Mouse (Mus musculus) midbrain, embryonic 11.5 days (tissue): Measurements from ENCODE around the gene Rrp15. TPM values are rescaled to one million over a fixed set of nuclear protein-coding genes. Genes with fewer than 3 reads are reported as not detected.
A peak's percentile ranks its signal among the peaks of the same experiment; 100 is the strongest.

Source experiments
- ATAC-seq: fragments of 200-750 bp; cut with Nextera tagmentation; 2 replicates; pipeline ENCODE4 v1.8.0; 2017; ENCODE audit warnings: moderate TSS enrichment, moderate library complexity; ENCODE audit not compliant: low FRiP score
- DNase-seq: peaks from one replicate; pipeline ENCODE4 v3.0.0; 2015; ENCODE audit warnings: low spot score; ENCODE audit errors: missing footprints
- H3K27ac ChIP-seq: fragments of 300-500 bp; sonication (generic); 2 replicates; pipeline ENCODE4 v1.5.1; 2014; ENCODE audit warnings: low read depth, low read length
- H3K27me3 ChIP-seq: fragments of 300-500 bp; sonication (generic); 2 replicates; pipeline ENCODE4 v1.6.1; 2014; ENCODE audit warnings: mild to moderate bottlenecking, low read length, moderate library complexity, mixed read lengths; ENCODE audit not compliant: control insufficient read depth, insufficient read depth
- H3K36me3 ChIP-seq: fragments of 300-500 bp; sonication (generic); 2 replicates; pipeline ENCODE4 v1.6.1; 2014; ENCODE audit warnings: mild to moderate bottlenecking, low read length, moderate library complexity, mixed read lengths; ENCODE audit not compliant: control insufficient read depth, insufficient read depth
- H3K4me1 ChIP-seq: fragments of 300-500 bp; sonication (generic); 2 replicates; pipeline ENCODE4 v1.6.1; 2014; ENCODE audit warnings: low read length; ENCODE audit not compliant: control insufficient read depth, insufficient read depth
- H3K4me2 ChIP-seq: fragments of 300-500 bp; sonication (generic); 2 replicates; pipeline ENCODE4 v1.6.1; 2014; ENCODE audit warnings: mild to moderate bottlenecking, moderate library complexity
- H3K4me3 ChIP-seq: fragments of 300-500 bp; sonication (generic); 2 replicates; pipeline ENCODE4 v1.5.1; 2014; ENCODE audit warnings: low read depth, low read length
- H3K9ac ChIP-seq: fragments of 300-500 bp; sonication (generic); 2 replicates; pipeline ENCODE4 v1.6.1; 2014; ENCODE audit warnings: low read length
- H3K9me3 ChIP-seq: fragments of 300-500 bp; sonication (generic); 2 replicates; pipeline ENCODE4 v1.6.1; 2016; ENCODE audit warnings: low read length; ENCODE audit not compliant: control insufficient read depth
- WGBS: fragments of 180-500 bp; shearing (Covaris S2); extraction: QIAGEN DNeasy Blood & Tissue Kit; methylation state at CpG from one replicate; pipeline ENCODE4 v1.1.7; 2014; 5-methylcytosine and 5-hydroxymethylcytosine counted together
- polyA plus RNA-seq: library from polyadenylated mRNA; unstranded; fragments of >200 nt; fragmentation: Nextera tagmentation; extraction: Ambion mirVana; gene quantifications from 2 replicates; pipeline ENCODE4 v1.2.1, GENCODE M21; 2014

The Rrp15 gene
- polyA plus RNA-seq, 1 experiment from 2014 or later, result 65.7 TPM

DNA sequence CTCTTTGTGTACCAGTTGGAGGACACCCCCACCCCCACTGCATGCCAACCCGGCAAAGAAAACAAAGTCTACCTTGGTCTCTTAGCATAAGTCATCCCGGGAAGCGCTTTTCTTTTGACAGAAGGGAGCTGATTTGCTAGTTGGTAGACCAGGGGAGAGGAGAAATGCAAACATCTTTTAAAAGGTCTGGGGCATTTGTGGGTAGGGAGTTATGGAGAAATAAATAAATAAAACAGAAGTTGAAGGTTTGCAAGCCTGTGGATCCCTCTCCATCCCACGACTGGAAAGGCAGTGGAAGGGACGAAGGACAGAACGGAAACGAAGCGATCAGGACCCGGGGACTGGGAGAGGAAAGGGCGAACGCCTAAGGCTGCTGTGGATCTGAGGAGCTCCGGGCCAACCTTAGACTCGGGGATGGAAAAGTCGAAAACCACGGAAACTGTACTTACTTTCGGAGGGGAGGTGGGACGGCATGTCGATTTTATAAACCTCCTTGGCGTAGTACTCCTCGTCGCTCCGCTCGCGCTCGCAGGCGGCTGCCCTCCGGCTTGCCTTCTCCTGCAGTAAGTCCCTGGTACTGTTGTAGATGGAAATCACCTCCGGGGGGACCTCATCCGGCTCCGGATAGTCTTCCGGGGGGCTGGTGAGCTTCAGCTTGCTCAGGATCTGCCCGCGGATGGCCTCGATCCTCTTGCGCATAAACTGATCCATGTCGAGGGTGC is 45.0 kb downstream of the Rrp15 start:
- ATAC-seq, result peak; percentile 27; the same call in 1 of the 2 replicates
- under 1% methylated on average over 36 of the region's 36 CpGs for WGBS
- H3K4me3 ChIP-seq, result peak overlapping the region; percentile 57
- peaks cover 6% of the 10 kb centered on the region for H3K4me1 ChIP-seq
- H3K36me3 ChIP-seq, result no peaks in the 10 kb centered on the region
- no peak overlapping the region for H3K27ac ChIP-seq
- peak overlapping the region; percentile 88 for H3K4me2 ChIP-seq
- H3K9ac ChIP-seq, result peak overlapping the region; percentile 53; the same call in 1 of the 2 replicates
- no peaks in the 10 kb centered on the region for H3K9me3 ChIP-seq
- peaks cover 6% of the 10 kb centered on the region; the same call in 1 of the 2 replicates for H3K27me3 ChIP-seq
- peak; percentile 95 for DNase-seq

GRCm38 (mm10) chr1:186703256-186703979 is 45.7 kb downstream of the Rrp15 start:
- no peak for ATAC-seq
- under 1% methylated on average over 15 of the region's 15 CpGs for WGBS
- H3K4me1 ChIP-seq, result peaks cover 6% of the 10 kb centered on the region
- no peaks in the 10 kb centered on the region for H3K9me3 ChIP-seq
- H3K27ac ChIP-seq, result no peak overlapping the region
- H3K4me3 ChIP-seq, result peak overlapping the region; percentile 57
- peak overlapping the region; percentile 88 for H3K4me2 ChIP-seq
- peaks cover 6% of the 10 kb centered on the region; the same call in 1 of the 2 replicates for H3K27me3 ChIP-seq
- H3K9ac ChIP-seq, result peak overlapping the region; percentile 53; the same call in 1 of the 2 replicates
- H3K36me3 ChIP-seq, result no peaks in the 10 kb centered on the region
- DNase-seq, result peak; percentile 90

GRCm38 (mm10) chr1:186702391-186703255 is 46.5 kb downstream of the Rrp15 start:
- H3K9me3 ChIP-seq, result no peaks in the 10 kb centered on the region
- DNase-seq (peak; percentile 86), ATAC-seq (no peak)
- no peak overlapping the region for H3K27ac ChIP-seq
- H3K9ac ChIP-seq, result no peak overlapping the region
- peaks cover 6% of the 10 kb centered on the region for H3K4me1 ChIP-seq
- H3K36me3 ChIP-seq, result no peaks in the 10 kb centered on the region
- H3K4me2 ChIP-seq, result no peak overlapping the region
- 26% methylated on average over 15 of the region's 15 CpGs for whole genome bisulfite sequencing
- peaks cover 6% of the 10 kb centered on the region; the same call in 1 of the 2 replicates for H3K27me3 ChIP-seq
- no peak overlapping the region for H3K4me3 ChIP-seq

- 78% methylated on average over 8 of the region's 8 CpGs for WGBS
- Histone ChIP-seq H3K27me3 (0 out of 2 replicates have a peak, but pooled peaks cover 6% of the 10 kb centered on the region), H3K36me3 (no peaks in the 10 kb centered on the region), H3K4me3 (no peak overlapping the region), H3K4me1 (peaks cover 6% of the 10 kb centered on the region), H3K27ac (no peak overlapping the region), H3K4me2 (no peak overlapping the region), H3K9me3 (no peaks in the 10 kb centered on the region), H3K9ac (no peak overlapping the region)
- no peak for ATAC-seq
- no peak for DNase-seq
Observed at GRCm38 (mm10) chr1:186701206-186701905, 47.8 kb downstream of the Rrp15 start.

DNA sequence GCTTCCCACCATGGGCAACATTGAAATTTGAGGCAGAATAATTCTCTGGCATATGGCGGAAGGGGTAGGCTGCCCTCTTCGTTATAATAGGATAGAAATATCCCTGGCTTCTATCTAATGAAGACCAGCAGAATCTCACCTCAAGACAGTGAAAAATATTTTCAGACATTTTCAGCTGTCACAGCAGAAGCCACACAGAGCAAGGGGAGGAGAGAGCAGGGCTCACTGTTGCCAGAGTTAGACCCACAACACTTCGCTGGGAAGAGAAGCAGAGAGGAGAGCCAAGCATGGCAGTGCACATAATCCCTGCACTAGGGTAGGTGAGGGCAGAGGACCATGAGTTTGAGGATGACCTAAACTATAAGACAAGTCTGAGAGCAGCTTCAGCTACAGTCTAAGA is 48.7 kb downstream of the Rrp15 start:
- no peak for DNase-seq
- Histone ChIP-seq H3K9me3 (no peaks in the 10 kb centered on the region), H3K27me3 (0 out of 2 replicates have a peak, but pooled peaks cover 3% of the 10 kb centered on the region), H3K27ac (no peak overlapping the region), H3K4me1 (peaks cover 6% of the 10 kb centered on the region), H3K4me2 (no peak overlapping the region), H3K9ac (no peak overlapping the region), H3K36me3 (no peaks in the 10 kb centered on the region), H3K4me3 (no peak overlapping the region)
- 70% methylated on average over 3 of the region's 3 CpGs for WGBS
- ATAC-seq, result no peak

DNA sequence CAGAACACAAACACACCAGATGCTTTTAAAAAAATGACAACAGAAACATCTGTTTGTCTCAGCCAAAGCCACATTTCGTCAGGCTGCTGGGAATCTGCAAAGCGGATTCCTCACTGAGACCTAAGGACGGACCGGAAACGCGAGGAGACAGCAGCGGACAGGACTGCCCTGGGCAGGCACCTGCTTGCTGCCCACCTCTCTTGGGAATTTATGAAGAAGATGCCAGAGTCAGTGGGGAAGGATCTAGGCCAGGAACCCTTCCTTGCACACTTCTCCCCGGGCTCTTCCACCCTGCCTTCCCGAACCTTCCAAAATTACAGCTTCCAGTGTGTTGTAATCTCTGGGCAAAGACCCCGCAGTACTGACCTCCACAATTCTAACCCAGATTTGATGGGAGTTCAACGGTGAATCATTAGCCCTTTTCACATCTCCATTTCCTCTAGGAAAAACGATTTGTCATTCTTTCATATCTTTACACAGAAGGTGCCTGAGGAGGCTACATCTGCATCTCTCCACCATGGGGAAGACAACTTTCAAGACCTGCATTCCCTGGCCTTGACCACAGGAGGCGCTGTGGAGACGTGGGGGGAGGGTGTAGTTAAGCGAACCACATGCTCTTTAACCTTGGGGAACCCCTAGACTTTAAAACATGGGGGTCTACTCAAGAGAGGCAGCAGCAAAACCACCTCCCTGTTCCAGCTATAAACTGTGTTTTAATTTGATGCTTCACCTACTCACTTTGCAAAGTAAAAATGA is 50.4 kb downstream of the Rrp15 start:
- DNase-seq (no peak), ATAC-seq (no peak)
- H3K27me3 ChIP-seq, result 0 out of 2 replicates have a peak, but pooled peaks cover 3% of the 10 kb centered on the region
- H3K4me3 ChIP-seq, result no peak overlapping the region
- WGBS, result 78% methylated on average over 15 of the region's 15 CpGs
- H3K27ac ChIP-seq, result no peak overlapping the region
- H3K4me1 ChIP-seq, result peaks cover 3% of the 10 kb centered on the region
- H3K9ac ChIP-seq, result no peak overlapping the region
- H3K36me3 ChIP-seq, result no peaks in the 10 kb centered on the region
- no peaks in the 10 kb centered on the region for H3K9me3 ChIP-seq
- no peak overlapping the region for H3K4me2 ChIP-seq

GRCm38 (mm10) chr1:186696231-186696630 is 52.9 kb downstream of the Rrp15 start:
- ATAC-seq (no peak), DNase-seq (no peak)
- no peaks in the 10 kb centered on the region for H3K36me3 ChIP-seq
- H3K27ac ChIP-seq, result no peak overlapping the region
- no peaks in the 10 kb centered on the region for H3K9me3 ChIP-seq
- 80% methylated on average over 9 of the region's 9 CpGs for WGBS
- no peak overlapping the region for H3K9ac ChIP-seq
- no peak overlapping the region for H3K4me3 ChIP-seq
- H3K4me2 ChIP-seq, result no peak overlapping the region
- no peaks in the 10 kb centered on the region for H3K4me1 ChIP-seq
- H3K27me3 ChIP-seq, result no peaks in the 10 kb centered on the region

- H3K9ac ChIP-seq, result no peak overlapping the region
- 83% methylated on average over 4 of the region's 4 CpGs for WGBS
- H3K27me3 ChIP-seq, result no peaks in the 10 kb centered on the region
- no peak for ATAC-seq
- H3K9me3 ChIP-seq, result no peaks in the 10 kb centered on the region
- no peaks in the 10 kb centered on the region for H3K36me3 ChIP-seq
- no peak overlapping the region for H3K4me3 ChIP-seq
- H3K27ac ChIP-seq, result no peak overlapping the region
- DNase-seq, result no peak
- H3K4me1 ChIP-seq, result no peaks in the 10 kb centered on the region
- H3K4me2 ChIP-seq, result no peak overlapping the region
Observed at GRCm38 (mm10) chr1:186695361-186695760, 53.8 kb downstream of the Rrp15 start.
